Mouse (Mus musculus) heart, embryonic 14.5 days (tissue): ENCODE data around the gene Lime1. TPM values are rescaled to one million over a fixed set of nuclear protein-coding genes. Genes with fewer than 3 reads are reported as not detected.

Experiments used
- ATAC-seq: fragments of 200-750 bp; cut with Nextera tagmentation; 2 replicates; pipeline ENCODE4 v1.8.0; 2017; ENCODE audit warnings: low read depth, moderate TSS enrichment; ENCODE audit not compliant: insufficient number of reproducible peaks, insufficient read depth, low FRiP score
- H3K27ac ChIP-seq, 2 experiments: fragments of 200-500 bp in 1 of 2; fragments of 300-500 bp in 1 of 2; sonication (generic) in 1 of 2; replicated peaks in 1 of 2; 2 replicates each; pipeline ENCODE4 v1.5.1; 2012 to 2014; ENCODE audit warnings: low read depth in 2 of 2, low read length in 2 of 2, control low read depth in 1 of 2, mild to moderate bottlenecking in 1 of 2, mixed read lengths in 1 of 2; ENCODE audit not compliant: control insufficient read depth in 1 of 2, insufficient read depth in 1 of 2
- H3K27me3 ChIP-seq: fragments of 300-500 bp; sonication (generic); 2 replicates; pipeline ENCODE4 v1.6.1; 2014; ENCODE audit warnings: mild to moderate bottlenecking, low read length, control low read depth; ENCODE audit not compliant: control insufficient read depth, insufficient read depth
- H3K36me3 ChIP-seq: fragments of 300-500 bp; sonication (generic); 2 replicates; pipeline ENCODE4 v1.6.1; 2014; ENCODE audit warnings: mild to moderate bottlenecking, control low read depth, low read length, mixed read lengths; ENCODE audit not compliant: control insufficient read depth, insufficient read depth
- H3K4me1 ChIP-seq, 2 experiments: fragments of 200-500 bp in 1 of 2; fragments of 300-500 bp in 1 of 2; sonication (generic) in 1 of 2; 2 replicates each; pipeline ENCODE4 v1.6.1; 2012 to 2014; ENCODE audit warnings: low read length in 2 of 2, control low read depth in 1 of 2, mixed read lengths in 1 of 2; ENCODE audit not compliant: control insufficient read depth in 2 of 2, insufficient read depth in 2 of 2
- H3K4me2 ChIP-seq: fragments of 300-500 bp; sonication (generic); 2 replicates; pipeline ENCODE4 v1.6.1; 2014; ENCODE audit warnings: mild to moderate bottlenecking, low read length
- H3K4me3 ChIP-seq, 2 experiments: fragments of 200-500 bp in 1 of 2; fragments of 300-500 bp in 1 of 2; sonication (generic) in 1 of 2; 2 replicates each; pipeline ENCODE4 v1.5.1; 2012 to 2014; ENCODE audit warnings: low read length in 2 of 2, mild to moderate bottlenecking in 2 of 2, control low read depth in 1 of 2, low read depth in 1 of 2, moderate library complexity in 1 of 2; ENCODE audit not compliant: control insufficient read depth in 1 of 2, insufficient read depth in 1 of 2
- H3K9ac ChIP-seq: fragments of 300-500 bp; sonication (generic); 2 replicates; pipeline ENCODE4 v1.6.1; 2014; ENCODE audit warnings: mild to moderate bottlenecking, low read length
- H3K9me3 ChIP-seq: fragments of 300-500 bp; sonication (generic); 2 replicates; pipeline ENCODE4 v1.6.1; 2016; ENCODE audit warnings: low read length, control low read depth; ENCODE audit not compliant: control insufficient read depth
- WGBS: fragments of 180-500 bp; shearing (Covaris S2); extraction: QIAGEN DNeasy Blood & Tissue Kit; methylation state at CpG from one replicate; pipeline ENCODE4 v1.1.7; 2014; 5-methylcytosine and 5-hydroxymethylcytosine counted together
- polyA plus RNA-seq: library from polyadenylated mRNA; unstranded; fragments of >200 nt; fragmentation: Nextera tagmentation; extraction: Ambion mirVana; gene quantifications from 2 replicates; pipeline ENCODE4 v1.2.1, GENCODE M21; 2014

Lime1 gene
- polyA plus RNA-seq, 1 experiment from 2014 or later, result 13.7 TPM

DNA sequence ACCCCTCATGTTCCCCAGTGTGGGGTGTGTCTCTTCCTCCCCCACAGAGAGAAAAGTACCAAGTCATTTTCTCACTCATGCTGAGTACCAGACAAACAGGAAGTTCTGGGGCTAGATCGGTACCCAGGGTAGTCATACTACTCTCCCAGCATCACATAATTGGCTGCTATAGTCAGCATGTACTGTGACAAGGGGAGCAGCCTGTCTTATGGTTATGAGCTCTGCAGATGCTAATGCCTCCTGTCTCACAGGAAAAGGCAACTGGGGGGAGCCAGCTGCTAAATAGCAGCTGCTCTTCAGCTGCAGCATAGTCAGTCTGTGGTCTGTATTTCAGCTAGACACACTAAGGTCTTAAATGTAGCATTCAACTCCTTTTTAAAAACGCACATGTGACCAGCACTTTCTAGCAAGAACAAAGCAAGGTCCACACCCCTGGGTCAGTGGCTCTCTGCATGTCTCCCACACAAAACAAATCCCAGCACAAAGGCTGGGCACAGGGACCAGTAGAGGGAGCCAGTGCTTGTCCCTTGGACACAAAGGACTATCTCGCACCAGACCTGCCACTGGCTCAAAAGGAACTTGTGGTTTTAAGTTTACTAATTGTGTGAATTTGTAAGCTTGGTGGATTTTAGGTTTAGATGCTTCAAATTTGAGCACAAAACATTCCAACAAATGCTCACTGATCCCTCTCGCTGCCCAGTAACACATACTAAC, 31.0 kb downstream of the Lime1 start:
- Histone ChIP-seq H3K9ac (no peak overlapping the region), H3K4me3 (no peak overlapping the region), H3K27ac (no peak overlapping the region), H3K4me1 (peaks cover 2 to 7% of the 10 kb centered on the region in 2 experiments; a peak in 3 of 4 replicates), H3K36me3 (peaks cover 22% of the 10 kb centered on the region; the same call in 1 of the 2 replicates), H3K9me3 (no peaks in the 10 kb centered on the region), H3K27me3 (no peaks in the 10 kb centered on the region), H3K4me2 (no peak overlapping the region)
- 45% methylated on average over 4 of the region's 4 CpGs for WGBS
- no peak for ATAC-seq

DNA sequence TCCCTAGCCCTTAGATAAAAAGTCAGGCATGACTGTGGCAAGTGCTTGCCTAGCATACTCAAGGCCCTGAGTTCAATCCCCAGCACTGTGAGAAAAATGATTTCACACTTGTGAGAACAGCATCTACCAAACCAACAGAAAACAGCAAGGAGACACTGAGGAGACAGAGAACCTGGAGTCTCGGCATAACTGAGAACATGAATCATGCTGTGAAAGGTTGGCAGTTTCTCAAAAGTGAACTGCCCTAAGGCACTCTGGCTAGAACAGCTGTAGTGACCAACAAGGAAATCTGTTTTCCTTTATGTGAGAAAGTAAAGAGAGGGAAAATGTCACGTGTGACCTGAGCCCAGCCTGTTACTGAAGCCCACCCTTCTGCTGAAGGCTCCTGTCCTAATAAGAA, 33.3 kb downstream of the Lime1 start:
- Histone ChIP-seq H3K9me3 (no peaks in the 10 kb centered on the region), H3K27ac (no peak overlapping the region), H3K36me3 (peaks cover 16% of the 10 kb centered on the region; the same call in 1 of the 2 replicates), H3K4me2 (no peak overlapping the region), H3K4me3 (no peak overlapping the region), H3K9ac (no peak overlapping the region), H3K4me1 (peaks cover 3 to 13% of the 10 kb centered on the region in 2 experiments), H3K27me3 (no peaks in the 10 kb centered on the region)
- WGBS, result 50% methylated on average over 2 of the region's 2 CpGs
- no peak for ATAC-seq

DNA sequence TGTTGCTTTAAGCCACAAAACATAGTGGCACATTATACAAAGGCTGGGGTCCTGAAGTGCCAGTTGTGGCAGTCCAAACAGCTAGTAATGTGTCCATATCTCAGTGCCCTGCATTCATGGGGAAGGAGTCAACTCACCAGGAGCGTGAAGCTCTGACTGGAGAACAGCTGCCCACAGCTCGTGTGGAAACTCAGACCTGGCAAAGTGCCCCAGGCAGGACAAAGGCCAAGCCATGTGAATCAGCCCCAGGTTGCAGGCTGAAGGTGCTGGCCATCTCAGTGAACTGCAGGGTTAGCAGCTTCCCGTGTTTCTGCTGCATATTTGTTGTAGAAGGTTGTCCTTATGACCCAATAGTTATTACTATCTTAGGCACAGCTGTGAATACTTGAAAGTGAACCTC, 36.1 kb downstream of the Lime1 start:
- Histone ChIP-seq H3K9ac (no peak overlapping the region), H3K9me3 (no peaks in the 10 kb centered on the region), H3K4me2 (no peak overlapping the region), H3K4me3 (no peak overlapping the region), H3K4me1 (peaks cover 15 to 38% of the 10 kb centered on the region in 2 experiments), H3K36me3 (peaks cover 8% of the 10 kb centered on the region; the same call in 1 of the 2 replicates), H3K27ac (peak overlapping the region; percentile 7 to 25; a peak in 1 of 4 replicates), H3K27me3 (no peaks in the 10 kb centered on the region)
- ATAC-seq, result no peak
- WGBS, result 39% methylated on average over 3 of the region's 3 CpGs

DNA sequence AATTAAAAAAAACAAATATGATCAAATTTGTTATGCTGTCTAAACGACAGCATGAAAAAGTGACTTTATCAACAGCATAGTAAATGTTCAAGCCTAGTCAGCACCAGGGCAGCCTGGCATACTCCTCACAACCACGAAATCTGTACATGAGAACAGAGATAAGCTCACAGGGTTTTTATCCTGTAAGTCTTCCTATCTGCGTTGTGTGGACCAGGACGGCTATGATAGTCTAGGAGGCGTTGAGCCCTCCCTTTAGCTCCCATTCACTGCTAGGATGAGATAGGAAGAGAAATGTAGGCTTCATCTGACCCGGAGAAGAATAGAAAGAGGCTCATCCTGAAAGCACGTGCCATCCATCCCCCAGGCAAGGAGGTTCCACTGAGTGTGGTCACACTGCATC, 39.5 kb downstream of the Lime1 start:
- H3K27ac ChIP-seq, result no peak overlapping the region
- H3K9me3 ChIP-seq, result no peaks in the 10 kb centered on the region
- H3K4me2 ChIP-seq, result no peak overlapping the region
- H3K9ac ChIP-seq, result no peak overlapping the region
- peaks cover 20% of the 10 kb centered on the region for H3K36me3 ChIP-seq
- H3K4me3 ChIP-seq, result no peak overlapping the region
- 19% methylated on average over 7 of the region's 7 CpGs for WGBS
- H3K4me1 ChIP-seq, result peaks cover 35 to 58% of the 10 kb centered on the region in 2 experiments
- no peak for ATAC-seq
- no peaks in the 10 kb centered on the region for H3K27me3 ChIP-seq

DNA sequence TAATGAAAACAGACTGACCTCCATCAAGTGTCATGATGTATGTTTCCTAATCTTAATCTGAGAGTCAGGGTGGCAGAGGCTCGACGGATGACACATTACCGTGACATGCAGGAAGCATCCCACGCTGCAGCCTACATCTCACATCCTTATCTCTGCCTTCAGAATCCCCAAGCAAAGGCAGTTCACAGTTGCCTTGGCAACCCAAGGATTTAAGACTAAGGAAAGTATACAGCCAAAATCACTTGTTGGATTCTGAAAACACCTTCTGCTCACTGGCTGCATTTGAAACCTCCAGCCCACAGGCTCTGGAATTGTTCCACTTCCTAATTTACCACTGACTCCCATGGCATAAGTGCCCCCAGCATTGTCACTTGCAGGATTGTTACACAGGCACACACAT, 40.5 kb downstream of the Lime1 start:
- H3K4me1 ChIP-seq, result peaks cover 36 to 68% of the 10 kb centered on the region in 2 experiments
- 22% methylated on average over 4 of the region's 4 CpGs for WGBS
- H3K27ac ChIP-seq, result 0 out of 4 replicates have a peak overlapping the region, but pooled peaks have one; percentile 1 to 10
- H3K9ac ChIP-seq, result no peak overlapping the region
- no peak overlapping the region for H3K4me2 ChIP-seq
- no peak for ATAC-seq
- no peak overlapping the region for H3K4me3 ChIP-seq
- H3K36me3 ChIP-seq, result peaks cover 20% of the 10 kb centered on the region
- no peaks in the 10 kb centered on the region for H3K27me3 ChIP-seq
- no peaks in the 10 kb centered on the region for H3K9me3 ChIP-seq

DNA sequence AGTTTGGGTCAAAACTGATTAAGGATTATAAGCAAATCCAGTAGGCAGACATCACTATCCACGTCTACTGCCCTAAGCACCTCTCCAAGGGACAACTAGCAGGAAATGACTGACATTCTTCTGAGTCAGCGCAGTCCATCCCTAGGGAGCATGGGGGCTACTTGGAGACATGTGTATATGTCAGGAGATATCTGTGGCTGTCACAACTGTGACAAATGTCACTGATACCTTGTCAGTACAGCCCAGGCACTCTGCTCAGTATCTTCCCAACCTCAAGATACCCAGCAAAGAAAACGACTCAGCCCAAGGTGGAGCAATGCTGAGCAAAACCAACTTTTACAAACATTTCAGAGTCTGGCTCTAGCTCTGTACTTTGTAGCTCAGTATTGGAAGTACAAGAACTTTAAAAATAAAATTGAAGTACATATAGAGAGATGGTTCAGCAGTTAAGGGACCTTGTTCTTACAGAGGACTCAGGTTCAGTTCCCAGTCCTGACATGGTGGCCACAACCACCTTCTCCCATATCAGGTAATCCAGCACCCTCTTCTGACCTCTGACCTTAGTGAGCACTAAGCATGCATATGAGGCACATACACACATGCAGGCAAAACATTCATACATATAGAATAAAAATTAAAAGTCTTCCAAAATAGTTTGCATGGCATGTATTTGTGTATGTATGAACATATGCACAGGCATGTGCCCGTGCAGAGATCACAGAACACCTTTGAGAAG, 41.2 kb downstream of the Lime1 start:
- ATAC-seq, result no peak
- no peak overlapping the region for H3K9ac ChIP-seq
- no peak overlapping the region for H3K4me2 ChIP-seq
- H3K36me3 ChIP-seq, result peaks cover 20% of the 10 kb centered on the region
- H3K4me3 ChIP-seq, result no peak overlapping the region
- 19% methylated on average over 4 of the region's 4 CpGs for WGBS
- H3K4me1 ChIP-seq, result peaks cover 33 to 64% of the 10 kb centered on the region in 2 experiments
- 0 out of 4 replicates have a peak overlapping the region, but pooled peaks have one; percentile 1 to 10 for H3K27ac ChIP-seq
- H3K9me3 ChIP-seq, result no peaks in the 10 kb centered on the region
- H3K27me3 ChIP-seq, result no peaks in the 10 kb centered on the region

DNA sequence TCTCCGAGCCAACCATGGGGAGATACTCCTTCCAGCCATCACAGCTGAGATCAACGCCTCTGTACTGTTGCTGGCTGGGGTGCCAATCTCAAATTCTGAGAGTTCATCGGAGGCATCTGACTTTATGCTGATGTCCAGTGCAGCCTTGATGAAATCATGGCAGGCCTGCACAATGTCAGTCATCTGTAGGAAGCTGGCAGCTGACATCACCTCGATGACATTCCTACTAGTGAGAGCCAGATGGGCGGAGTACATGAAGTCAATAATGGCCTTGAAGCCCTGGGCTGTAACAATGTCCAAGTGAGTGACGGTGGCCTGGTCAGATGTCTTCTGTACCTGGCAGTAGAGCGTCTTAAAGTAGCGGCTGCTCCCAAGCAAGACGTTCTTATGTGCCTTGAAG, 44.0 kb downstream of the Lime1 start:
- WGBS, result 39% methylated on average over 9 of the region's 9 CpGs
- peak; percentile 56; the same call in 1 of the 2 replicates for ATAC-seq
- peaks cover 20% of the 10 kb centered on the region for H3K36me3 ChIP-seq
- peak overlapping the region; percentile 6 to 35; a peak in 3 of 4 replicates for H3K27ac ChIP-seq
- H3K4me1 ChIP-seq, result peaks cover 32 to 55% of the 10 kb centered on the region in 2 experiments
- H3K27me3 ChIP-seq, result no peaks in the 10 kb centered on the region
- H3K9ac ChIP-seq, result no peak overlapping the region
- no peaks in the 10 kb centered on the region for H3K9me3 ChIP-seq
- 0 out of 2 replicates have a peak overlapping the region, but pooled peaks have one; percentile 4 for H3K4me2 ChIP-seq
- no peak overlapping the region for H3K4me3 ChIP-seq
